Mouse (Mus musculus) megakaryocyte, embryonic 14.5 days (primary cell): ENCODE measurements at regions not wholly inside any gene's neighbourhood (a gene's known extent, or its start where the extent isn't known, plus 50 kb on each side); places are given as distances from the start of the nearest gene placed in this dataset.

Experiments used
- FLI1 ChIP-seq: IDR thresholded peaks from 2 replicates; pipeline ENCODE4 v1.6.1; 2012; ENCODE audit warnings: low read length, inconsistent platforms, mixed read lengths
- GATA1 ChIP-seq: IDR thresholded peaks from 3 replicates; pipeline ENCODE4 v1.6.1; 2012; ENCODE audit warnings: mixed read lengths, low read length, inconsistent platforms, borderline replicate concordance

DNA sequence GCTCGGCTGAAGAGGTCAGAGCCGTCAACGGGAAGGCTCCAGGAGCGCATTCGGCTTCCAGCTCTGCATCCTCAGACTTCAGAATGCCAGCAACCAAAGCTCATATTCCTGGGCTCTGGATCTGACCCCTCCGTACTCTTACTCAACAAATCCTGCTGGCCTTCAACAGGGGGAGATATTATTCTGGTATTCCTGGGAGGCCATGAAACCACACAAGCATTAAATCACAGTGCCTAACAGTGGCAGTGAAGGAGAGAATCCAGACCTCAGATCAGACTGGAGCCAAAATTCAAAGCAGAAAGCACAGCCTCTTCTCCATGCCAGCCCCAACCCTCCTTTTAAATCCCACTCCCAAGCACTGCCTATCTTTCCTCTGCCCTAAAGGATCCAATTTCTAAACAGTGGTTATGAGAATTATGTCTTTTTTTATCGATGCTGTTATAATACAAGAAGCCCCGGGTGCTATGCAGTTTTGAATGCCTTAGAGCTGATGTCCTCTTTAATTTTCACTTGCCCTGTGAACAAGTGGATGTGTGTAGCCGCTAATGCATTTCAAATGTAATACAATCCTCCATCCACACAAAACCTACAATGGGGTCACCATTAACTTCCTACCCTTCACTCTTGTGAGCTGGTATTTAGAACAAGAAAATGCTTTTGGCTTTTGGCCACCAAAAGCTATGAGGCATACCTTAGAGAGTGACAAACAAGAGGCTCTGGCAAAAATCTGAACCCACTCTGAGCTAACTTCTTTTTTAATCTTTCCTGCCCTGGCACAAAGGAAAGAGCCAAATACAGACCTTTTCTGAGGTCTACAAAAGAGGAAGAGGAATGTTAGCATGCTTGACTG is 333.1 kb upstream of the Epha4 start:
- no peak for TF ChIP-seq GATA1
- no peak for TF ChIP-seq FLI1
